Mouse (Mus musculus) hindbrain, postnatal 0 days (tissue): ENCODE measurements around the gene 2310011J03Rik. TPM values are rescaled to one million over a fixed set of nuclear protein-coding genes. Genes with fewer than 3 reads are reported as not detected.

Source experiments
- ATAC-seq: fragments of 200-750 bp; cut with Nextera tagmentation; 2 replicates; pipeline ENCODE4 v1.8.0; 2017; ENCODE audit warnings: mild to moderate bottlenecking, moderate TSS enrichment, moderate library complexity
- DNase-seq: peaks from one replicate; pipeline ENCODE4 v3.0.0-alpha.2; 2015; ENCODE audit warnings: low spot score
- H3K27ac ChIP-seq: fragments of 300-500 bp; sonication (generic); 2 replicates; pipeline ENCODE4 v1.5.1; 2014; ENCODE audit warnings: mild to moderate bottlenecking
- H3K27me3 ChIP-seq: fragments of 300-500 bp; sonication (generic); 2 replicates; pipeline ENCODE4 v1.6.1; 2014; ENCODE audit warnings: low read length, mixed read lengths; ENCODE audit not compliant: insufficient read depth
- H3K36me3 ChIP-seq: fragments of 300-500 bp; sonication (generic); 2 replicates; pipeline ENCODE4 v1.6.1; 2014; ENCODE audit warnings: low read length, mixed read lengths; ENCODE audit not compliant: insufficient read depth
- H3K4me1 ChIP-seq: fragments of 300-500 bp; sonication (generic); 2 replicates; pipeline ENCODE4 v1.6.1; 2014; ENCODE audit warnings: antibody characterized with exemption, low read length, mixed read lengths; ENCODE audit not compliant: insufficient read depth
- H3K4me2 ChIP-seq: fragments of 300-500 bp; sonication (generic); 2 replicates; pipeline ENCODE4 v1.6.1; 2014; ENCODE audit warnings: low read depth, mild to moderate bottlenecking, low read length, moderate library complexity, mixed read lengths
- H3K4me3 ChIP-seq: fragments of 300-500 bp; sonication (generic); 2 replicates; pipeline ENCODE4 v1.5.1; 2014; ENCODE audit warnings: low read length
- H3K9ac ChIP-seq: fragments of 300-500 bp; sonication (generic); replicated peaks from 2 replicates; pipeline ENCODE4 v1.6.1; 2014; ENCODE audit warnings: mild to moderate bottlenecking, low read length, moderate library complexity, mixed read lengths
- H3K9me3 ChIP-seq: fragments of 300-500 bp; sonication (generic); 2 replicates; pipeline ENCODE4 v1.6.1; 2016; ENCODE audit warnings: low read length, mixed read lengths
- CTCF ChIP-seq: IDR thresholded peaks from 2 replicates; pipeline ENCODE4 v1.5.1; 2016; ENCODE audit warnings: antibody characterized with exemption, control low read depth, low read depth
- WGBS: fragments of 180-500 bp; shearing (Covaris S2); extraction: QIAGEN DNeasy Blood & Tissue Kit; methylation state at CpG from one replicate; pipeline ENCODE4 v1.1.7; 2014; 5-methylcytosine and 5-hydroxymethylcytosine counted together
- polyA plus RNA-seq: library from polyadenylated mRNA; unstranded; fragments of >200 nt; fragmentation: Nextera tagmentation; extraction: Ambion mirVana; gene quantifications from 2 replicates; pipeline ENCODE4 v1.2.1, GENCODE M21; 2015
- total RNA-seq: library from RNA; depleted of rRNA; stranded (reverse); fragments of >200 nt; gene quantifications from 2 replicates; pipeline ENCODE4 v1.2.3, GENCODE M21; 2014

Gene 2310011J03Rik
- total and polyA plus RNA-seq, 2 experiments from 2014 or later: 35.7 to 36.0 TPM

GRCm38 (mm10) chr10:80311560-80311959 is 8.8 kb downstream of the 2310011J03Rik start:
- TF ChIP-seq CTCF: no peak
- H3K4me3 ChIP-seq: no peak overlapping the region
- H3K27me3 ChIP-seq: no peaks in the 10 kb centered on the region
- WGBS: 75% methylated on average over 16 of the region's 16 CpGs
- H3K9me3 ChIP-seq: no peaks in the 10 kb centered on the region
- no peaks in the 10 kb centered on the region for H3K4me1 ChIP-seq
- H3K4me2 ChIP-seq: no peak overlapping the region
- ATAC-seq (no peak), DNase-seq (no peak)
- H3K27ac ChIP-seq: no peak overlapping the region
- H3K36me3 ChIP-seq: peaks cover 74% of the 10 kb centered on the region
- H3K9ac ChIP-seq: no peak overlapping the region

- peak overlapping the region; percentile 20; the same call in 1 of the 2 replicates for H3K27ac ChIP-seq
- 31% methylated on average over 25 of the region's 25 CpGs for WGBS
- peaks cover 49% of the 10 kb centered on the region for H3K36me3 ChIP-seq
- ATAC-seq: no peak
- no peak overlapping the region for H3K4me2 ChIP-seq
- H3K4me1 ChIP-seq: peaks cover 19% of the 10 kb centered on the region
- no peak overlapping the region for H3K9ac ChIP-seq
- H3K9me3 ChIP-seq: no peaks in the 10 kb centered on the region
- H3K4me3 ChIP-seq: no peak overlapping the region
- H3K27me3 ChIP-seq: no peaks in the 10 kb centered on the region
- no peak for TF ChIP-seq CTCF
- no peak for DNase-seq
These were observed 15.5 kb downstream of the 2310011J03Rik start for GRCm38 (mm10) chr10:80304862-80305261.

- Histone ChIP-seq H3K4me1 (peaks cover 19% of the 10 kb centered on the region), H3K27me3 (no peaks in the 10 kb centered on the region), H3K9me3 (no peaks in the 10 kb centered on the region), H3K36me3 (peaks cover 49% of the 10 kb centered on the region), H3K4me3 (no peak overlapping the region), H3K9ac (no peak overlapping the region), H3K27ac (peak overlapping the region; percentile 20; the same call in 1 of the 2 replicates), H3K4me2 (no peak overlapping the region)
- DNase-seq (no peak), ATAC-seq (no peak)
- 43% methylated on average over 12 of the region's 12 CpGs for WGBS
- TF ChIP-seq CTCF: no peak
These were observed 15.9 kb downstream of the 2310011J03Rik start for GRCm38 (mm10) chr10:80304458-80304857.

- H3K9ac ChIP-seq: peak overlapping the region; percentile 90; the same call in 1 of the 2 replicates
- peaks cover 29% of the 10 kb centered on the region for H3K36me3 ChIP-seq
- WGBS: 5% methylated on average over 9 of the region's 9 CpGs
- no peaks in the 10 kb centered on the region for H3K27me3 ChIP-seq
- DNase-seq (peak; percentile 91), ATAC-seq (peak; percentile 64)
- H3K4me2 ChIP-seq: peak overlapping the region; percentile 74
- peak overlapping the region; percentile 58 for H3K4me3 ChIP-seq
- H3K4me1 ChIP-seq: peaks cover 30% of the 10 kb centered on the region
- peak; percentile 7; the same call in 1 of the 2 replicates for TF ChIP-seq CTCF
- H3K27ac ChIP-seq: peak overlapping the region; percentile 99
- H3K9me3 ChIP-seq: no peaks in the 10 kb centered on the region
These were observed 17.9 kb downstream of the 2310011J03Rik start for GRCm38 (mm10) chr10:80302471-80302881.

GRCm38 (mm10) chr10:80302082-80302355 is 18.3 kb downstream of the 2310011J03Rik start:
- Histone ChIP-seq H3K27me3 (no peaks in the 10 kb centered on the region), H3K4me2 (peak overlapping the region; percentile 74), H3K9ac (peak overlapping the region; percentile 90), H3K4me1 (peaks cover 34% of the 10 kb centered on the region), H3K27ac (peak overlapping the region; percentile 99), H3K4me3 (peak overlapping the region; percentile 58), H3K9me3 (no peaks in the 10 kb centered on the region), H3K36me3 (peaks cover 25% of the 10 kb centered on the region)
- DNase-seq: no peak
- WGBS: 32% methylated on average over 5 of the region's 5 CpGs
- TF ChIP-seq CTCF: no peak
- ATAC-seq: no peak

GRCm38 (mm10) chr10:80301256-80302081 is 18.9 kb downstream of the 2310011J03Rik start:
- Histone ChIP-seq H3K9ac (peak overlapping the region; percentile 90), H3K4me1 (peaks cover 40% of the 10 kb centered on the region), H3K4me3 (peak overlapping the region; percentile 58), H3K27me3 (no peaks in the 10 kb centered on the region), H3K27ac (peak overlapping the region; percentile 99), H3K4me2 (peak overlapping the region; percentile 74), H3K36me3 (peaks cover 19% of the 10 kb centered on the region), H3K9me3 (no peaks in the 10 kb centered on the region)
- 44% methylated on average over 10 of the region's 10 CpGs for WGBS
- DNase-seq: no peak
- TF ChIP-seq CTCF: peak; percentile 20; the same call in 1 of the 2 replicates
- ATAC-seq: no peak

- no peak; the same call in 1 of the 2 replicates for TF ChIP-seq CTCF
- H3K9me3 ChIP-seq: no peaks in the 10 kb centered on the region
- H3K36me3 ChIP-seq: peaks cover 13% of the 10 kb centered on the region
- H3K9ac ChIP-seq: peak overlapping the region; percentile 90
- H3K27ac ChIP-seq: peak overlapping the region; percentile 99
- H3K27me3 ChIP-seq: no peaks in the 10 kb centered on the region
- DNase-seq (peak; percentile 92), ATAC-seq (peak; percentile 77)
- peak overlapping the region; percentile 74 for H3K4me2 ChIP-seq
- peaks cover 42% of the 10 kb centered on the region for H3K4me1 ChIP-seq
- 7% methylated on average over 11 of the region's 11 CpGs for WGBS
- H3K4me3 ChIP-seq: peak overlapping the region; percentile 58
These were observed 19.6 kb downstream of the 2310011J03Rik start for GRCm38 (mm10) chr10:80300672-80301181.
